Mouse (Mus musculus) CH12.LX (cell line): ENCODE measurements around the gene D630039A03Rik. TPM values are rescaled to one million over a fixed set of nuclear protein-coding genes. Genes with fewer than 3 reads are reported as not detected.

Experiments
- DNase-seq: peaks from one replicate; pipeline ENCODE4 v3.0.0-alpha.2; 2013; ENCODE audit errors: extremely low read depth
- H3K27ac ChIP-seq: 2 replicates; pipeline ENCODE4 v1.5.1; 2012; ENCODE audit warnings: low read depth, mild to moderate bottlenecking, control low read depth, moderate library complexity; ENCODE audit not compliant: insufficient read depth
- H3K27me3 ChIP-seq: replicated peaks from 2 replicates; pipeline ENCODE3; 2012; ENCODE audit warnings: inconsistent platforms
- H3K36me3 ChIP-seq, 2 experiments: replicated peaks in 1 of 2; 2 replicates each; pipeline versions ENCODE3 to v1.6.1; 2012; ENCODE audit warnings: inconsistent platforms in 1 of 2, low read length in 1 of 2, mild to moderate bottlenecking in 1 of 2, mixed read lengths in 1 of 2, moderate library complexity in 1 of 2; ENCODE audit not compliant: control insufficient read depth in 1 of 2, insufficient read depth in 1 of 2
- H3K4me1 ChIP-seq, 2 experiments: 2 replicates each; pipeline ENCODE4 v1.6.1; 2012; ENCODE audit warnings: inconsistent platforms in 1 of 2, moderate library complexity in 1 of 2; ENCODE audit not compliant: insufficient read depth in 2 of 2, control insufficient read depth in 1 of 2
- H3K4me2 ChIP-seq: 2 replicates; pipeline ENCODE4 v1.6.1; 2012; ENCODE audit warnings: low read depth, mild to moderate bottlenecking, control low read depth; ENCODE audit not compliant: poor library complexity, insufficient read depth, severe bottlenecking
- H3K4me3 ChIP-seq, 3 experiments: fragments of 150-350 bp in 1 of 3; sonication (generic) in 1 of 3; replicated peaks in 1 of 3; 2 replicates each; pipeline versions ENCODE3 to v1.5.1; 2011 to 2012; ENCODE audit warnings: low read depth in 2 of 3, low read length in 2 of 3, mild to moderate bottlenecking in 2 of 3, moderate library complexity in 2 of 3, control low read depth in 1 of 3, improper control_type of control experiment in 1 of 3, inconsistent platforms in 1 of 3, mixed read lengths in 1 of 3; ENCODE audit not compliant: poor library complexity in 1 of 3
- H3K79me2 ChIP-seq: replicated peaks from 2 replicates; pipeline ENCODE4 v1.6.1; 2012; ENCODE audit warnings: mild to moderate bottlenecking, moderate library complexity; ENCODE audit not compliant: control insufficient read depth, poor library complexity, insufficient read depth, severe bottlenecking; ENCODE audit errors: extremely low read depth
- H3K9ac ChIP-seq: 2 replicates; pipeline ENCODE4 v1.6.1; 2012; ENCODE audit warnings: low read depth, mild to moderate bottlenecking, control low read depth, moderate library complexity; ENCODE audit not compliant: insufficient read depth
- H3K9me3 ChIP-seq: replicated peaks from 2 replicates; pipeline ENCODE3; 2012; ENCODE audit warnings: low read length, inconsistent platforms, mixed read lengths
- CHD1 ChIP-seq: IDR thresholded peaks from 2 replicates; pipeline ENCODE4 v1.6.1; 2012; ENCODE audit warnings: low read depth, low read length, improper control_type of control experiment, inconsistent platforms
- CHD2 ChIP-seq: IDR thresholded peaks from 2 replicates; pipeline ENCODE4 v1.6.1; 2011; ENCODE audit warnings: low read length, improper control_type of control experiment
- CTCF ChIP-seq, 2 experiments: IDR thresholded peaks in 1 of 2; conservative IDR thresholded peaks in 1 of 2; 2 replicates each; pipeline ENCODE4 v1.5.1; 2011 to 2012; ENCODE audit warnings: low read depth in 2 of 2, low read length in 2 of 2, improper control_type of control experiment in 1 of 2, inconsistent platforms in 1 of 2, mild to moderate bottlenecking in 1 of 2, moderate library complexity in 1 of 2
- E2F4 ChIP-seq: IDR thresholded peaks from 2 replicates; pipeline ENCODE4 v1.6.1; 2011; ENCODE audit warnings: low read depth, low read length, improper control_type of control experiment; ENCODE audit not compliant: insufficient replicate concordance
- ETS1 ChIP-seq: conservative IDR thresholded peaks from 2 replicates; pipeline ENCODE4 v1.6.1; 2012; ENCODE audit warnings: low read depth, mild to moderate bottlenecking, inconsistent platforms, low read length, improper control_type of control experiment, moderate library complexity
- GABPA ChIP-seq: IDR thresholded peaks from 2 replicates; pipeline ENCODE4 v1.6.1; 2012; ENCODE audit warnings: low read depth, low read length, improper control_type of control experiment, inconsistent platforms; ENCODE audit not compliant: insufficient replicate concordance
- JUN ChIP-seq: IDR thresholded peaks from 2 replicates; pipeline ENCODE4 v1.6.1; 2011; ENCODE audit warnings: low read depth, mild to moderate bottlenecking, low read length, improper control_type of control experiment, moderate library complexity; ENCODE audit not compliant: insufficient read depth
- MAFK ChIP-seq: IDR thresholded peaks from 2 replicates; pipeline ENCODE4 v1.6.1; 2011; ENCODE audit warnings: low read length, improper control_type of control experiment; ENCODE audit not compliant: insufficient replicate concordance
- MAZ ChIP-seq: IDR thresholded peaks from 2 replicates; pipeline ENCODE4 v1.6.1; 2012; ENCODE audit warnings: low read depth, mild to moderate bottlenecking, inconsistent platforms, low read length, improper control_type of control experiment, moderate library complexity
- MXI1 ChIP-seq: IDR thresholded peaks from 2 replicates; pipeline ENCODE4 v1.6.1; 2011; ENCODE audit warnings: mild to moderate bottlenecking, low read depth, low read length, improper control_type of control experiment
- NELFE ChIP-seq: IDR thresholded peaks from 2 replicates; pipeline ENCODE4 v1.6.1; 2011; ENCODE audit warnings: low read depth, low read length, improper control_type of control experiment
- NRF1 ChIP-seq: IDR thresholded peaks from 2 replicates; pipeline ENCODE4 v1.6.1; 2014; ENCODE audit warnings: low read depth, mild to moderate bottlenecking, inconsistent platforms, low read length, improper control_type of control experiment, moderate library complexity
- PAX5 ChIP-seq: IDR thresholded peaks from 2 replicates; pipeline ENCODE4 v1.6.1; 2012; ENCODE audit warnings: low read length, inconsistent platforms, mixed read lengths
- POLR2AphosphoS2 ChIP-seq: IDR thresholded peaks from 2 replicates; pipeline ENCODE4 v1.6.1; 2011; ENCODE audit warnings: low read depth, low read length, improper control_type of control experiment
- RCOR1 ChIP-seq: conservative IDR thresholded peaks from 2 replicates; pipeline ENCODE4 v1.6.1; 2012; ENCODE audit warnings: low read depth, mild to moderate bottlenecking, inconsistent platforms, low read length, improper control_type of control experiment
- TCF12 ChIP-seq: IDR thresholded peaks from 2 replicates; pipeline ENCODE4 v1.6.1; 2014; ENCODE audit warnings: low read depth, mild to moderate bottlenecking, inconsistent platforms, low read length, improper control_type of control experiment
- ZKSCAN1 ChIP-seq: IDR thresholded peaks from 2 replicates; pipeline ENCODE4 v1.6.1; 2012; ENCODE audit warnings: low read depth, inconsistent platforms, low read length, improper control_type of control experiment, borderline replicate concordance
- dilution Hi-C: fragments of 300-500 bp; cut with MboI; formaldehyde crosslinking; loops from 2 replicates; pipeline ENCODE4 v1.14.3; 2020; ENCODE audit warnings: low sequenced_read_pairs; ENCODE audit not compliant: extremely low pct_unique_long_range_greater_than_20kb, extremely low pct_ligation_motif_present
- in situ Hi-C: fragments of 300-500 bp; cut with MboI; formaldehyde crosslinking; loops from 3 replicates; pipeline ENCODE4 v1.14.3; 2019; ENCODE audit warnings: low sequenced_read_pairs, low pct_ligation_motif_present, low pct_unique_long_range_greater_than_20kb, mixed read lengths
- polyA plus RNA-seq: library from polyadenylated mRNA; unstranded; fragments of >175 nt; gene quantifications from 2 replicates; pipeline ENCODE4 v1.2.1, GENCODE M21; 2012; ENCODE audit warnings: low read depth; ENCODE audit not compliant: insufficient read length
- total RNA-seq, 2 experiments: library from RNA; depleted of rRNA; stranded (reverse); fragments of 300-350 nt in 1 of 2; fragments of >200 nt in 1 of 2; gene quantifications; 2 replicates each; pipeline ENCODE4 v1.2.3; 2012 to 2014

The D630039A03Rik gene
- total and polyA plus RNA-seq, 3 experiments: not detected

DNA sequence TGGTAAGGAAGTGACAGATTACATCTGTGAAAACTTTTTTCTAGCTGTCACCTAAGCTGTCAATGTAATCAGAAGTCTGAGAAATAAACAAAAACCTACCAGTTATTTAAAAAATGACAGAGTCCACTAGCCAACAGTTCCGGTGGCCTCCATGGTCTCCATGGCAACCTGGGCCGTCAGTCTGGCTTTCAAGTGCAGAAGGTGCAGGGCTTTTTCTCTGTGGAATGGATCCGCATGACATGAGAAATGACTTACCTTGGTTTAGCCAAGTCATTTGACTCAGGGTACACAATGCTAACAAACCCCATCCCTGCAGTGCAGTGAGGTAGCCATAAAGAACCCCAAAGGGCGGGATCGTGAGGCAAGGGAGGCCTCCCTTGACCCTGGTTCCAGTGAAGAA is 6.1 kb upstream of the D630039A03Rik start:
- TF ChIP-seq NRF1: no peak
- no peak for TF ChIP-seq JUN
- no peak for TF ChIP-seq MXI1
- TF ChIP-seq MAFK: no peak
- TF ChIP-seq PAX5: no peak
- Histone ChIP-seq H3K4me2 (no peak overlapping the region), H3K27me3 (no peaks in the 10 kb centered on the region), H3K79me2 (no peaks in the 10 kb centered on the region), H3K4me3 (no peak overlapping the region), H3K36me3 (no peaks in the 10 kb centered on the region), H3K9ac (no peak overlapping the region), H3K27ac (no peak overlapping the region), H3K4me1 (peaks cover 0 to 9% of the 10 kb centered on the region in 2 experiments; a peak in 2 of 4 replicates), H3K9me3 (no peaks in the 10 kb centered on the region)
- dilution Hi-C loops (no loop called here), in situ Hi-C loops (no loop called here)
- no peak for DNase-seq

GRCm38 (mm10) chr4:57920522-57920921 is 4.4 kb upstream of the D630039A03Rik start:
- Histone ChIP-seq H3K79me2 (no peaks in the 10 kb centered on the region), H3K27ac (no peak overlapping the region), H3K36me3 (no peaks in the 10 kb centered on the region), H3K4me2 (no peak overlapping the region), H3K4me3 (no peak overlapping the region), H3K27me3 (no peaks in the 10 kb centered on the region), H3K9me3 (no peaks in the 10 kb centered on the region), H3K4me1 (peaks cover 0 to 9% of the 10 kb centered on the region in 2 experiments; a peak in 2 of 4 replicates)
- dilution Hi-C loops: no loop called here
- in situ Hi-C loops: no loop called here
- no peak for TF ChIP-seq POLR2AphosphoS2
- TF ChIP-seq CTCF (conservative IDR thresholded peaks at IDR 0.05 in 1 of 2, IDR thresholded peaks at IDR 0.05 in 1 of 2; ENCODE audit: low read depth in 2 of 2, low read length in 2 of 2): no peak
- no peak for TF ChIP-seq NELFE
- TF ChIP-seq NRF1: no peak
- TF ChIP-seq GABPA: no peak
- TF ChIP-seq ZKSCAN1: no peak
- no peak for TF ChIP-seq MAZ
- TF ChIP-seq CHD2: no peak
- TF ChIP-seq JUN: no peak
- TF ChIP-seq CHD1: no peak
- no peak for TF ChIP-seq RCOR1
- TF ChIP-seq TCF12: no peak
- no peak for TF ChIP-seq E2F4
- no peak for TF ChIP-seq ETS1
- TF ChIP-seq, all 38 proteins: peak for 0
- H3K9ac ChIP-seq: no peak overlapping the region
- DNase-seq: no peak
